Mouse (Mus musculus) megakaryocyte, embryonic 14.5 days (primary cell): Measurements from ENCODE around the gene Pi4k2a. TPM values are rescaled to one million over a fixed set of nuclear protein-coding genes. Genes with fewer than 3 reads are reported as not detected.

ENCODE experiments used
- H3K27me3 ChIP-seq: replicated peaks from 2 replicates; pipeline ENCODE3; 2012; ENCODE audit warnings: inconsistent platforms
- H3K36me3 ChIP-seq: replicated peaks from 2 replicates; pipeline ENCODE3; 2012; ENCODE audit warnings: low read length, inconsistent platforms, mixed read lengths
- H3K4me1 ChIP-seq: 2 replicates; pipeline ENCODE4 v1.6.1; 2012; ENCODE audit warnings: inconsistent platforms
- H3K4me3 ChIP-seq: replicated peaks from 2 replicates; pipeline ENCODE3; 2012; ENCODE audit warnings: moderate library complexity, mild to moderate bottlenecking, inconsistent platforms
- H3K9me3 ChIP-seq: 2 replicates; pipeline ENCODE4 v1.6.1; 2012; ENCODE audit warnings: inconsistent platforms
- FLI1 ChIP-seq: IDR thresholded peaks from 2 replicates; pipeline ENCODE4 v1.6.1; 2012; ENCODE audit warnings: low read length, inconsistent platforms, mixed read lengths
- GATA1 ChIP-seq: IDR thresholded peaks from 3 replicates; pipeline ENCODE4 v1.6.1; 2012; ENCODE audit warnings: mixed read lengths, low read length, inconsistent platforms, borderline replicate concordance
- polyA plus RNA-seq: library from polyadenylated mRNA; stranded (reverse); fragments of >175 nt; gene quantifications from 2 replicates; pipeline ENCODE4 v1.2.3, GENCODE M21; 2012; ENCODE audit warnings: low replicate concordance; ENCODE audit not compliant: insufficient read depth

The Pi4k2a gene
- polyA plus RNA-seq, 1 experiment = 14.6 TPM

DNA sequence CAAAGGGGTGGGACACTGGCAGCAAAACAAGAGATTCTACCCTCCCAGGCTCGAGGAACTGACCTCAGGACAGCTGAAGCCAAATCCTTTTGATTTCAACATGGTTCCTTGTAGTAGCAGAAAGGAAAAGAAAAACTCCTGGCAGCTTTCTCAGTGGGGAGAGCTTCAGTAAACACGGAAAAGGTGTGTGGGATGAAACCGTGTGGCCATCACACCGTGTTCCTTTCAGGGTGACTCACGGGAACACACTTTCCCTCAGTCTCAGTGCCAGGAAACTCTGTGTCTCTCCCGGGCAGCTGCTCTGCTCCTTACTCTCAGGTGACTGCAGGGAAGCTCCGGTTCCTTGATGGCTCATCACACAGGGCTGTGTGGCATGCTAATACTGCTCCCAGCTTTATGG, 31.8 kb upstream of the Pi4k2a start:
- Histone ChIP-seq H3K36me3 (no peaks in the 10 kb centered on the region), H3K9me3 (no peaks in the 10 kb centered on the region), H3K27me3 (peaks cover 65% of the 10 kb centered on the region), H3K4me1 (0 out of 2 replicates have a peak, but pooled peaks cover 2% of the 10 kb centered on the region), H3K4me3 (no peak overlapping the region)
- TF ChIP-seq FLI1 = no peak
- TF ChIP-seq GATA1 = no peak

- no peaks in the 10 kb centered on the region for H3K9me3 ChIP-seq
- no peaks in the 10 kb centered on the region for H3K36me3 ChIP-seq
- no peak overlapping the region for H3K4me3 ChIP-seq
- no peaks in the 10 kb centered on the region for H3K4me1 ChIP-seq
- TF ChIP-seq GATA1 (no peak), FLI1 (no peak)
- H3K27me3 ChIP-seq = peaks cover 57% of the 10 kb centered on the region
Observed at GRCm38 (mm10) chr19:42061443-42061842, 28.8 kb upstream of the Pi4k2a start.

DNA sequence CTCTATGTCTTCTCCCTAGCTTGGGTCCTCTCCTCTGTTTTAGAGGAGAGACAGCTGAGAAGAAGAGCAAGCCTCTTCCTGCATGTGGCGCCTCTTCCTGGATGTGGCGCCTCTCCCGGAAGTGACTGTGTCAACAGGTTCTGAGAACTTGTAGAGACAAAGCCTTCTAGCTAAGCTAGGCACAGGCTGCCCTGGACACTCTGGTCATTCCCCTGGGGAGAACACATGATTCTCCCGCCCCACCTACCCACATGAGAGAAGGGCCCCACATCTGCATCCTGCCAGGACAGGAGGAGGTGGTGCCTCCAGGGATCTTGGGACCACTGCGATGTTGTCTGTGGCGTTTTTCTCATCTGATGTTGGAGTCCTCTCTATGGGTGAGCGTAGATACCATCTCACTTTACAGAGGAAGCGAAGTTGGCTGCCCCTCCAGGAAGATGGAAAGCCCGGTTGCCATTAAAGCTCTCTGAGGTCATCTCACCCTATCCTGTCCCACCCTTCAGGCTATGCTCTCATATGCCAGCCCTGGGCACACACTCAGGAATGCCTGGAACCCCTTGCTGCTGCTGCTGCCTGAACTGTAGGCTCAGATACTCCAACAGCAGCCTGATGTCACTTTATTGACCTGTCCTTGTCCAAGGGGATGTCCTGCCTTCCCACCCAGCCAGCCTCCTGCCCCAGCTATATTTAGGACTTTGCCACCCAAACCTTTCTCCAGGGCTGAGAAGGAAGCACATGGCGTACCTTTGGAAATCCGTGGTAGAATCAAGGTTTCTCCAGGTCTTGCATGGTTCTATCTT, 21.6 kb upstream of the Pi4k2a start:
- no peak for TF ChIP-seq FLI1
- TF ChIP-seq GATA1 = no peak

GRCm38 (mm10) chr19:42069241-42069525, 21.1 kb upstream of the Pi4k2a start:
- Histone ChIP-seq H3K9me3 (peaks cover 7% of the 10 kb centered on the region), H3K4me1 (peaks cover 21% of the 10 kb centered on the region), H3K27me3 (no peaks in the 10 kb centered on the region), H3K4me3 (no peak overlapping the region), H3K36me3 (no peaks in the 10 kb centered on the region)
- TF ChIP-seq GATA1 (no peak), FLI1 (no peak)

More for the DNA sequence above, 21.6 kb upstream of the Pi4k2a start:
- H3K4me1 ChIP-seq = peaks cover 21% of the 10 kb centered on the region
- no peak overlapping the region for H3K4me3 ChIP-seq
- no peaks in the 10 kb centered on the region for H3K36me3 ChIP-seq
- peaks cover 7% of the 10 kb centered on the region for H3K9me3 ChIP-seq
- peaks cover 3% of the 10 kb centered on the region for H3K27me3 ChIP-seq

GRCm38 (mm10) chr19:42071221-42071620, 19.0 kb upstream of the Pi4k2a start:
- no peak overlapping the region for H3K4me3 ChIP-seq
- H3K4me1 ChIP-seq = peaks cover 21% of the 10 kb centered on the region
- H3K9me3 ChIP-seq = peaks cover 7% of the 10 kb centered on the region
- no peaks in the 10 kb centered on the region for H3K27me3 ChIP-seq
- H3K36me3 ChIP-seq = peaks cover 10% of the 10 kb centered on the region
- no peak for TF ChIP-seq FLI1
- no peak for TF ChIP-seq GATA1

DNA sequence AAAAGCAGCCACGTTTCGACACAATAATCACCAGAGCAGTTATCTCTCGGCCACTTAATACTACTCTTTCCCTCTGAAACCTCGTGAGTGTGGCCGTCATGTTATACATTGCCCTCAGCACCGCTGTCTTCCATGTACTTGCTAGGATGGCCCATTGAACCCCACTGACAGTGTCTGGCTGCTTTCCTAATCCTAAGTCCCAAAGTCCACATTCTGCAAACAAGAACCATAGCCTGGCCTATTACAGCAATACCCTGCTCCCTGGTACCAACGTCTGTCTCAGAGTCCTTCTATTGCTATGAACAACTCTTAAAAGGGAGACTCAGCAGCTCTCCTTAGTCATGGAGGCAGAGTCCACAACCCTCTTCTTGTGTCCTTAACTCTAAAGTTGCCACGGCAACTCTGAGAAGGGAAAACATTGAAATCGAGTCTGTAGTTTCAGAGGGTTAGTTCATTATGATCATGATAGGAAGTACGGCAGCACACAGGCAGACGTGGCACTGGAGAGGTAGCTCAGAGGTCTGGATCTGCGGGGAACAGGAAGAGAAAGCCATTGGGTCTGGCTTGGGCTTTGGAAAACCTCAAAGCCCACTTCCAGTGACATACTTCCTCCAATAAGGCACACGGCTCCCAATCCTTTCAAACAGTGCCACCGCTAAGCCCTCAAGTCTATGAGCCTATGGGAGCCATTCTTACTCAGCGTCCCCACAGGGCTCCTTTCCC, 18.2 kb upstream of the Pi4k2a start:
- H3K36me3 ChIP-seq = peaks cover 10% of the 10 kb centered on the region
- no peak for TF ChIP-seq FLI1
- no peak for TF ChIP-seq GATA1
- H3K4me3 ChIP-seq = no peak overlapping the region
- H3K27me3 ChIP-seq = no peaks in the 10 kb centered on the region
- H3K9me3 ChIP-seq = peaks cover 7% of the 10 kb centered on the region
- H3K4me1 ChIP-seq = peaks cover 21% of the 10 kb centered on the region

- no peak overlapping the region for H3K4me3 ChIP-seq
- no peak for TF ChIP-seq GATA1
- no peak for TF ChIP-seq FLI1
- peaks cover 7% of the 10 kb centered on the region for H3K9me3 ChIP-seq
- peaks cover 21% of the 10 kb centered on the region for H3K4me1 ChIP-seq
- no peaks in the 10 kb centered on the region for H3K27me3 ChIP-seq
- peaks cover 10% of the 10 kb centered on the region for H3K36me3 ChIP-seq
Observed at GRCm38 (mm10) chr19:42072802-42073201, 17.5 kb upstream of the Pi4k2a start.

- H3K9me3 ChIP-seq = peaks cover 5% of the 10 kb centered on the region
- H3K4me3 ChIP-seq = no peak overlapping the region
- H3K27me3 ChIP-seq = no peaks in the 10 kb centered on the region
- H3K36me3 ChIP-seq = peaks cover 10% of the 10 kb centered on the region
- H3K4me1 ChIP-seq = peaks cover 20% of the 10 kb centered on the region
- TF ChIP-seq GATA1 (no peak), FLI1 (no peak)
Observed at GRCm38 (mm10) chr19:42075051-42075450, 15.2 kb upstream of the Pi4k2a start.

DNA sequence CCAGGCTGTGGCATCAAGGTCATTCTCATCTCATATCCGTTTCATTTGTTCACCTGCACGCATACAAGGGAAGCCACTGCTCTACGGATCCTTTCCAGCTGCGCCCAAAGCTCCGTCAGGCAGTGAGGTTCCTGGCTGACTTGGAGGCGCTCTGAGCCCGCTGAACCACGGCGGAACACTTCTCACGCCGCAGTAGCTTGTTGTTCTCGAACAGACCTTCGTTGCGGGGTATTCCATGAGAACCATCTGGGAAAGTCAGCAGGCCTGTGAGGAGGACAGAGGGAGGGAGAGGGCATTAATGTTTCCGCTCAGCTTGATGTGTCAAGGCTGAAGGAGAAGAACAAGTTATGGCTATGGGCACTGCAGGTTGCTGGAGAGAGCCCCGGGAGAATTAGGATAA, 14.3 kb upstream of the Pi4k2a start:
- no peak overlapping the region for H3K4me3 ChIP-seq
- no peaks in the 10 kb centered on the region for H3K27me3 ChIP-seq
- H3K36me3 ChIP-seq = peaks cover 10% of the 10 kb centered on the region
- TF ChIP-seq GATA1 = no peak
- TF ChIP-seq FLI1 = no peak
- H3K9me3 ChIP-seq = no peaks in the 10 kb centered on the region
- H3K4me1 ChIP-seq = peaks cover 28% of the 10 kb centered on the region

DNA sequence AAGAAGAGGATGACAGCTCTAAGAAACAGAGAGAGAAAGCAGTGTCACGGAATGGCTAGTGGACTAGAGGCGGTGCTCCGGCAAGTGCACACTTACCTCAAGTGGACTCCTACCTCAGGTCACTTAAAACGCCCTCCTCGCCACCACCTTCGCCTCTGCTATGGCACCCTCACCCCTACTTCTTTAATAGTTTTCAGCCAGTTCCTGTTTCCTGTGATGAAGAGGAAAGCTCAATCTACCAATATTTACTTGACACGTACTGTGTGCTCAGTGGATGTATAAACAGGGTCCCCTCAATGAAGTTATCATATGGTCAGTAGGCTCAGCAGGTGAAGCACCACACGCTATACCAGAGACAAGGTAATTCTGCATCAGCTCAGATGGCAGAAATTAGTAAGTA, 11.7 kb upstream of the Pi4k2a start:
- H3K4me3 ChIP-seq = no peak overlapping the region
- peaks cover 10% of the 10 kb centered on the region for H3K36me3 ChIP-seq
- H3K9me3 ChIP-seq = no peaks in the 10 kb centered on the region
- peaks cover 21% of the 10 kb centered on the region for H3K4me1 ChIP-seq
- no peak for TF ChIP-seq GATA1
- no peak for TF ChIP-seq FLI1
- H3K27me3 ChIP-seq = no peaks in the 10 kb centered on the region
